Mouse (Mus musculus): ENCODE data around the gene Cdk5r1. TPM values are rescaled to one million over a fixed set of nuclear protein-coding genes. Genes with fewer than 3 reads are reported as not detected.
A peak's percentile ranks its signal among the peaks of the same experiment; 100 is the strongest.

Gene Cdk5r1
- total and polyA plus RNA-seq, 3 experiments: 2.8 to 23.3 (median 3.5) TPM

DNA sequence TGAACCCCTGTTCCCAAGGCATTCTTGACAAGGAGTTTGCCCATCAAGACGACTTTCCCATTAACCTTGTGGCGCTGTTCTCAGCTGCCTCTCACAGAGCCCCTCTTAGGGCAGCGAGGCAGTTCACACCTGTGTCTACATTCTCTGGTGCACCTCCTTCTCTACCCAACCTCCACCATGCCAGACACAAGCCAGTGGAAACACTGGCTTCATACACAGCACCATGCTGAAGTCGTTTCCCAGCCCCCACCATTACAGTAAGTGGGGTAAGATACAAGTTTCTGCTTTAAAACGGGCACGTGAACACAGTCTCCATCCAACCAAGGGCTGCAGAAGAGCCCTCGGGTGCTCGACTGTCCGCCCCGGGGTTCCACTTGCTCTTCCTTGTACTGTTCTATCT lies 33.3 kb downstream of the Cdk5r1 start (continued):
- no peak for TF ChIP-seq RAD21 (IDR thresholded peaks at IDR 0.05; ENCODE audit: low read depth, low read length)

DNA sequence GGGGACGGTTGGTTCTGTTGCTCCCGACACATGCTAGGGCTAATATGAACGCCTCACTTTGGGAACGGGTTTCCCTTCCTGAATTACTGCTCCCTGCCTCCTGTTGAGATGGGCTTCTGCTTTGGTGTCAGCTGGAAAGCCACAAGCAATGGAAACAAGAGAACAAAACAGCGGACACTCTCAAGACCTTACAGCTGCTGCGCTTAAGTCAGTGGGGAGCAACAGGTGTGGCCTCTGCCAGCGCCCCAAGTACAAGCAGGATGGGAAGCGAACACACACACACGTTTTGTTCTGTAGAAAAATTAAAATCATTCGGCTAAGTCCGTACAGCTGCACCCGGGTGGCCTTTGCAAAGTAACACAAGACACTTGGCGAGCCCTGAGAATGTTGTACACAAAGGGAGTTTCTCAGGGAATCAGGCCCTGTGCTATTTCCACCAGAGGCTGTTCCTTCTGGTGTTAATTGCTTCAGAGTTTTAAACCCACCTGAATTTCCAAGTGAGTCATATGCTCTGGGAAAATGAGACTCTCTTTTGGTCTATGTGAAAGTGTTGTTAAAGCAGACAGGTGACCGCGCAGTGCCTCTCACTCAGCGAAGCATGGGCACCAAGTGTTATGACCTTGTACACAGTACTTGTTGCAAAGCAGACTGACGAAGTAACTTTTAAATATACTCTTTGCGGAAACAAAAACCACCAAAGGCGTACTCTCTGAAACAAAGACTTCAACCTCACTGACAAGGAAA lies 35.7 kb downstream of the Cdk5r1 start:
- Histone ChIP-seq H3K9ac (ENCODE audit: insufficient read depth, low read depth) (no peak overlapping the region; the same call in 1 of the 2 replicates), H3K4me1 (ENCODE audit: control insufficient read depth in 1 of 2, insufficient read depth in 2 of 2) (peaks cover 31 to 84% of the 10 kb centered on the region in 2 experiments), H3K4me2 (ENCODE audit: insufficient read depth, low read depth, poor library complexity, severe bottlenecking) (peak overlapping the region; percentile 89), H3K79me2 (replicated peaks; ENCODE audit: control insufficient read depth, extremely low read depth, insufficient read depth, poor library complexity, severe bottlenecking) (no peaks in the 10 kb centered on the region), H3K4me3 (replicated peaks in 1 of 3; ENCODE audit: low read depth in 2 of 3, low read length in 2 of 3, poor library complexity in 1 of 3) (peak overlapping the region in 1 of 3 experiments; percentile 0), H3K9me3 (replicated peaks; ENCODE audit: low read length) (peaks cover 12% of the 10 kb centered on the region), H3K27ac (ENCODE audit: insufficient read depth, low read depth) (peak overlapping the region; percentile 31), H3K36me3 (replicated peaks in 1 of 2; ENCODE audit: control insufficient read depth in 1 of 2, insufficient read depth in 1 of 2, low read length in 1 of 2) (peaks cover 0 to 6% of the 10 kb centered on the region in 2 experiments), H3K27me3 (replicated peaks) (no peaks in the 10 kb centered on the region)
- DNase-seq (ENCODE audit: extremely low read depth): no peak
- dilution Hi-C loops (cut with MboI; ENCODE audit: extremely low pct_ligation_motif_present, extremely low pct_unique_long_range_greater_than_20kb, low sequenced_read_pairs): no loop called here
- in situ Hi-C loops (cut with MboI; ENCODE audit: low pct_ligation_motif_present, low pct_unique_long_range_greater_than_20kb, low sequenced_read_pairs): no loop called here
- TF ChIP-seq TCF12 (IDR thresholded peaks at IDR 0.05; ENCODE audit: low read depth, low read length) (peak; percentile 79; the same call in 1 of the 2 replicates), MEF2A (IDR thresholded peaks at IDR 0.05; ENCODE audit: borderline replicate concordance, low read depth, low read length) (peak; percentile 45; the same call in 1 of the 2 replicates), SIN3A (IDR thresholded peaks at IDR 0.05; ENCODE audit: low read length) (0 out of 2 replicates have a peak, but pooled peaks have one; percentile 22), ZC3H11A (IDR thresholded peaks at IDR 0.05; ENCODE audit: low read depth, low read length) (no peak), MYC (IDR thresholded peaks at IDR 0.05; ENCODE audit: low read depth, low read length) (peak; percentile 12; the same call in 1 of the 2 replicates), TBP (conservative IDR thresholded peaks at IDR 0.05; ENCODE audit: low read depth, low read length) (no peak), IRF4 (IDR thresholded peaks at IDR 0.05; ENCODE audit: low read depth, low read length) (peak; percentile 70), ZNF384 (IDR thresholded peaks at IDR 0.05; ENCODE audit: low read depth, low read length) (peak; percentile 51), JUN (IDR thresholded peaks at IDR 0.05; ENCODE audit: insufficient read depth, low read depth, low read length) (0 out of 2 replicates have a peak, but pooled peaks have one; percentile 9), MXI1 (IDR thresholded peaks at IDR 0.05; ENCODE audit: low read depth, low read length) (peak; percentile 49; the same call in 1 of the 2 replicates), ELF1 (IDR thresholded peaks at IDR 0.05; ENCODE audit: low read depth, low read length) (peak; percentile 21; the same call in 1 of the 2 replicates), JUND (conservative IDR thresholded peaks at IDR 0.05; ENCODE audit: low read depth, low read length) (no peak), CTCF (conservative IDR thresholded peaks at IDR 0.05 in 1 of 2, IDR thresholded peaks at IDR 0.05 in 1 of 2; ENCODE audit: low read depth in 2 of 2, low read length in 2 of 2) (no peak), MAZ (IDR thresholded peaks at IDR 0.05; ENCODE audit: low read depth, low read length) (0 out of 2 replicates have a peak, but pooled peaks have one; percentile 58), ETS1 (conservative IDR thresholded peaks at IDR 0.05; ENCODE audit: low read depth, low read length) (peak; percentile 75), RAD21 (IDR thresholded peaks at IDR 0.05; ENCODE audit: low read depth, low read length) (no peak), BHLHE40 (IDR thresholded peaks at IDR 0.05; ENCODE audit: low read depth, low read length) (peak; percentile 79), ZKSCAN1 (IDR thresholded peaks at IDR 0.05; ENCODE audit: borderline replicate concordance, low read depth, low read length) (0 out of 2 replicates have a peak, but pooled peaks have one; percentile 34), EP300 (IDR thresholded peaks at IDR 0.05; ENCODE audit: low read length) (peak; percentile 70)
